Mouse (Mus musculus) ES-E14 (cell line): ENCODE measurements around the gene Apba2.

Experiments used
- MAFK ChIP-seq: IDR thresholded peaks from 2 replicates; pipeline ENCODE4 v1.6.1; 2014; ENCODE audit warnings: mild to moderate bottlenecking, low read depth, low read length, inconsistent platforms; ENCODE audit not compliant: insufficient read depth
- ZC3H11A ChIP-seq: IDR thresholded peaks from 2 replicates; pipeline ENCODE4 v1.6.1; 2012; ENCODE audit warnings: low read depth, mild to moderate bottlenecking, inconsistent platforms, low read length, borderline replicate concordance

DNA sequence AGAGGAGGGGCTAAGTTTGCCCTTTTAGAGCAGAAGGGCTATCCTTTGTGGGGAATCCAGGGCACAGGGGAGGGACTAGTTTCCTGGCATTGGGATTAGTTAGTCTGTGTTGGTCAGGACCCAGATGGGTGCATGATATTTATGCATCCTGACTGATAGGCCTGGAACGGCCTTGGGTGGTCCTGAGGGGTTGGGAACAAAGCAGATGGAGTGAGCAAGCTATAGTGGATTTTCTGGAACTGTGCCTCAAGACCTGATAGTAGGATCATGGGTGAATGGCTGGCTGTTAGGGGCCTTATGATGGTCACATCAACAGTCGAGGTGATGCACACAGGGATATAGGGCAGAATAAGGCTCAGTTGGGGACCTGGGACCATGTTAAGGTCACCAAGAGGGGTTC, 8.4 kb downstream of the Apba2 start:
- no peak for TF ChIP-seq ZC3H11A
- no peak for TF ChIP-seq MAFK
